Mouse (Mus musculus) bone marrow, adult 2 months (tissue): Measurements from ENCODE around the gene 1110059E24Rik.

Experiments used
- CTCF ChIP-seq: fragments of 200-500 bp; IDR thresholded peaks from 2 replicates; pipeline ENCODE4 v1.5.1; 2011; ENCODE audit warnings: low read length, control low read depth; ENCODE audit not compliant: control insufficient read depth, insufficient read depth
- POLR2A ChIP-seq: fragments of 200-500 bp; IDR thresholded peaks from 2 replicates; pipeline ENCODE4 v1.6.1; 2011; ENCODE audit warnings: low read depth, mild to moderate bottlenecking, control low read depth, low read length, borderline replicate concordance; ENCODE audit not compliant: control insufficient read depth

GRCm38 (mm10) chr19:21586546-21586945 is 66.2 kb downstream of the 1110059E24Rik start:
- TF ChIP-seq CTCF (no peak), POLR2A (no peak)
